Mouse (Mus musculus) C2C12 (cell line): ENCODE measurements around the gene Pef1. TPM values are rescaled to one million over a fixed set of nuclear protein-coding genes. Genes with fewer than 3 reads are reported as not detected.
A peak's percentile ranks its signal among the peaks of the same experiment; 100 is the strongest.

Source experiments
- H3K27me3 ChIP-seq: one replicate; pipeline ENCODE4 v1.6.1; 2011; ENCODE audit not compliant: control insufficient read depth, insufficient read depth, insufficient read length
- H3K36me3 ChIP-seq: one replicate; pipeline ENCODE4 v1.6.1; 2011; ENCODE audit not compliant: control insufficient read depth, insufficient read depth
- H3K4me3 ChIP-seq: one replicate; pipeline ENCODE4 v1.5.1; 2011; ENCODE audit warnings: mild to moderate bottlenecking, control low read depth; ENCODE audit not compliant: poor library complexity, insufficient read depth, severe bottlenecking
- H3K79me2 ChIP-seq: one replicate; pipeline ENCODE4 v1.6.1; 2011; ENCODE audit not compliant: control insufficient read depth, insufficient read depth
- H3K79me3 ChIP-seq: one replicate; pipeline ENCODE4 v1.6.1; 2011; ENCODE audit warnings: low read depth, control low read depth
- H3ac ChIP-seq: one replicate; pipeline ENCODE3; 2011; ENCODE audit warnings: low read depth; ENCODE audit not compliant: control insufficient read depth, insufficient read length
- CEBPB ChIP-seq: IDR thresholded peaks from one replicate; pipeline ENCODE4 v1.6.1; 2011; ENCODE audit warnings: low read depth, mild to moderate bottlenecking, control low read depth, moderate library complexity
- CTCF ChIP-seq: IDR thresholded peaks from one replicate; pipeline ENCODE4 v1.5.1; 2011; ENCODE audit not compliant: control insufficient read depth, insufficient read depth, insufficient read length
- FOSL1 ChIP-seq: IDR thresholded peaks from one replicate; pipeline ENCODE4 v1.8.0; 2011; ENCODE audit warnings: mild to moderate bottlenecking, low read length; ENCODE audit not compliant: poor library complexity, insufficient read depth, severe bottlenecking
- MAX ChIP-seq: IDR thresholded peaks from one replicate; pipeline ENCODE4 v1.6.1; 2011; ENCODE audit warnings: mild to moderate bottlenecking, control low read depth
- MYOD1 ChIP-seq: IDR thresholded peaks from one replicate; pipeline ENCODE4 v1.6.1; 2011; ENCODE audit warnings: low read depth; ENCODE audit not compliant: control insufficient read depth, insufficient read length
- MYOG ChIP-seq: IDR thresholded peaks from one replicate; pipeline ENCODE4 v1.6.1; 2011; ENCODE audit not compliant: control insufficient read depth, insufficient read length; ENCODE audit errors: extremely low read depth
- USF1 ChIP-seq: IDR thresholded peaks from one replicate; pipeline ENCODE4 v1.6.1; 2011; ENCODE audit warnings: low read depth, mild to moderate bottlenecking, control low read depth, moderate library complexity
- polyA plus RNA-seq: library from polyadenylated mRNA; unstranded; fragments of >200 nt; fragmentation: generic; extraction: Trizol; gene quantifications from one replicate; pipeline ENCODE4 v1.2.1, GENCODE M21; 2012; ENCODE audit warnings: missing spikeins

The Pef1 gene
- polyA plus RNA-seq, 1 experiment = 49.7 TPM

DNA sequence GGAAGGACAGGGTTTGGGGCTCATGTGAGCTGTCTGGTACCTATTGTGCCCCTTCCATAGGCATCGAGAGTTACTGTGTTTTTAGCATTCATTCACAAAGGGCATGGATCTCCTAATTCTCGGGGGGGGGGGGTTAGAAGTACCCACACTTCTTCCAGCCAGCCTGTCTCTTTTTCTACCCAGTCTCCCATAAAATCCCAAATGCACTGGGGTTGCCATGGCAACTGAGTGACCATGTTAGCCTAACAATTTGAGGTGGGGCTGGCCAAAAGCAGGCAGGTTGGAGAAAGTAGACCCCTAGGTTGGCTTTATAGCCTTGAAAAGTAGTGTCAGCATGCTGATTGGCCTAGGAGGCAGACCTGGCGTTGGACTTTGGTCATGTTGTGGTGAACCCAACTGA is 45.9 kb upstream of the Pef1 start:
- H3K27me3 ChIP-seq = no peaks in the 10 kb centered on the region
- peaks cover 5% of the 10 kb centered on the region for H3K36me3 ChIP-seq
- no peak overlapping the region for H3ac ChIP-seq
- H3K79me3 ChIP-seq = no peaks in the 10 kb centered on the region
- no peak overlapping the region for H3K4me3 ChIP-seq
- no peak for TF ChIP-seq FOSL1
- no peak for TF ChIP-seq MYOG
- TF ChIP-seq MYOD1 = no peak
- H3K79me2 ChIP-seq = no peaks in the 10 kb centered on the region

DNA sequence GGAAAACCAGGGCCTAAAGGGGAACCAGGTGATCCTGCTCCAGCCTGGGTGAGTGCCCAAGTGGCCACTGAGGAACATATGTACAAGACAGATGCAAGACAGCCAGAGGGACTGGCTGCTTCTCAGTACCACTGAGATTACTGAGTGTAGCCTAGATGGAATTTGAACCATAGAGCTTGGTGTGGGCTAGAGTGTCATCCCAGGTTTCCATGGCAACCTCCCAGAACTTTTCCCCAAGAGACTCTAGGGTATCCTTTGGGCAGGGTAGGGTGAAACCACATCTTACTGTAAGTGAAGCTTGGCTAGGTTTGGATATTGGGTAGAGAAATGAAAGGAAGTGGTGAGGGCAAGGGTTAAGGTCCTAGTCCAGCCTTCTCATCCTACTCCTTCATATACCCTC is 41.4 kb upstream of the Pef1 start:
- H3ac ChIP-seq = no peak overlapping the region
- no peak overlapping the region for H3K4me3 ChIP-seq
- no peaks in the 10 kb centered on the region for H3K79me2 ChIP-seq
- TF ChIP-seq CEBPB (no peak), MYOG (no peak), CTCF (no peak), MYOD1 (no peak), MAX (no peak), USF1 (no peak)
- H3K36me3 ChIP-seq = peaks cover 5% of the 10 kb centered on the region
- H3K79me3 ChIP-seq = no peaks in the 10 kb centered on the region
- no peaks in the 10 kb centered on the region for H3K27me3 ChIP-seq

DNA sequence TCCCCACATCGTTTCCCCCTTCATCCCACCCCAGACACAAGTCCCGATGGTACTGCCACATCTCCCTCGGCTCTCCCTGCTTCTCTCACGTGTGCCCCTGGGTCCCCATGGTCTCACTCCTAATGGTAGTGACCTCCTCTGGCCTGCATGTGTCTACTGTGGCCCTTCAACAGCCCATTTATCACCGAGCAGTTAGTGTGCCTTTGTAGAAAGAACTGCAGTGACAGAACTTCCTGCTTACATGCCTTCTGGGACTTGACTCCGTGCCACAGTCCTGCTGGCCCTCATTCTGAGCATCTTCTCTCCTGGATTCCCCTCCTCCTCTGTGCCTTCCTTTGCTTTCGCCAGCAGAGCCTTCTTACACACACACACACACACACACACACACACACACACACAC is 39.2 kb upstream of the Pef1 start:
- no peak overlapping the region for H3ac ChIP-seq
- H3K79me2 ChIP-seq = no peaks in the 10 kb centered on the region
- peaks cover 5% of the 10 kb centered on the region for H3K36me3 ChIP-seq
- TF ChIP-seq USF1 (no peak), CTCF (no peak), FOSL1 (no peak), MYOD1 (no peak), MYOG (no peak), CEBPB (no peak), MAX (no peak)
- H3K27me3 ChIP-seq = no peaks in the 10 kb centered on the region
- H3K4me3 ChIP-seq = no peak overlapping the region
- no peaks in the 10 kb centered on the region for H3K79me3 ChIP-seq

DNA sequence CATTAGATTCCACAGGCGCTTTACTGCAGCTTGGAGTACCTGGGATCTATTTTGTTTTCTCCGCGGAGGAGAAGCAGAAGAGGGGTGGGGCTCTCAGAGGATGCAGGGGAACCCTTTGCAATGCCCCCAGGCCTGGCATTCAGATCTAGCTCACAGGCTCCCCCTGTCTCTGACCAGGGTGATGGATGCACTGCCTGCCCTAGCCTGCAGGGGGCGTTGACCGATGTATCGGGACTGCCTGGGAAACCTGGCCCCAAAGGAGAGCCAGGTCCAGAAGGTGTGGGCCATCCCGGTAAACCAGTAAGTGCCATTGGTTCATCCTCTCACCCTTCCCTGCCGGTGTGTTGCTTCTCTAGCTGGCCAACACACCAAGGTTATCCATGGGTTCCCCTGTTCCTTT is 35.5 kb upstream of the Pef1 start:
- Histone ChIP-seq H3K36me3 (no peaks in the 10 kb centered on the region), H3K27me3 (no peaks in the 10 kb centered on the region), H3K79me2 (no peaks in the 10 kb centered on the region), H3K79me3 (no peaks in the 10 kb centered on the region), H3K4me3 (no peak overlapping the region), H3ac (no peak overlapping the region)
- TF ChIP-seq CTCF (peak; percentile 94), MYOG (no peak), CEBPB (no peak), USF1 (no peak), MYOD1 (no peak), FOSL1 (no peak), MAX (no peak)

DNA sequence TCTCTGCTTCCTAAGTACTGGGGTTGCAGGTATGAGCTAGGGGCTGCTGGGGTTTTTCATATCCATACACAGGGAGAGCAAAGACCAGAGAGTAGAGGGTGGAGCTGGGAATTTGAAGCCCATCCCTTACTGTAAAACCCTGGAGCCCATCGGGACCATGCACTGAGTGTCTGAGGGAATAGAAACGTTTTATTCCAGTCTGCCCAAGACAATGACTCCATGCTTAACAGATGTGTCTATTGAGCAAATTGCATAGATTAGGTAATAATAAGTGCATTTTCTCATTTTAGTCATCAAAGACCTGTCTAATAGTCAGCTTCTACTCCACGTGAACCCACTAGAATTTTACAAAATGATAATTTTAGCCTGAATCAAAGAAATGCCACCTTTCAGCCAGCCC is 31.8 kb upstream of the Pef1 start:
- Histone ChIP-seq H3K79me2 (no peaks in the 10 kb centered on the region), H3ac (no peak overlapping the region), H3K79me3 (no peaks in the 10 kb centered on the region), H3K27me3 (no peaks in the 10 kb centered on the region), H3K4me3 (no peak overlapping the region), H3K36me3 (no peaks in the 10 kb centered on the region)
- no peak for TF ChIP-seq FOSL1
- TF ChIP-seq MAX = no peak
- no peak for TF ChIP-seq USF1

DNA sequence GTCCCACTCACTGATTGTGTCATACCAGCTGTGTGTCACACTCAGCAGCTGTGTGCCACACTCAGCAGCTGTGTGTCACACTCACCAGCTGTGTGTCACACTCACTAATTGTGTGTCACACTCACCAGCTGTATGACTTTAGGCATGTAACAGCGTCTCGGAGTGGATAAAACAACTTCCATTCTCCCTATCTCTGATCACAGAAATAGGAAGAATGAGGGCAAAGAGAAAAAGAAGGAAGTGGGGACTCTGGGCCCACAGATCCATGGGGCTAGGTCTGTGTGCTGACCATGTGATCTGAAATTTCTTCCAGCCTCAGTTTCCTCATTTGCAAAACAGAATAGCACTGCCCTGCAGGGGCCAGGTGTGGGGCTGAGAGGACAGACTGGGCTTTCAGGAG is 30.6 kb upstream of the Pef1 start:
- Histone ChIP-seq H3K27me3 (no peaks in the 10 kb centered on the region), H3K4me3 (no peak overlapping the region), H3ac (no peak overlapping the region), H3K79me3 (no peaks in the 10 kb centered on the region), H3K79me2 (no peaks in the 10 kb centered on the region), H3K36me3 (no peaks in the 10 kb centered on the region)
- TF ChIP-seq MYOD1 = no peak
- no peak for TF ChIP-seq CEBPB
- no peak for TF ChIP-seq CTCF
